Mouse (Mus musculus): ENCODE results near the gene 9030025P20Rik.
A peak's percentile ranks its signal among the peaks of the same experiment; 100 is the strongest.
"Not testable (repeated sequence)": the region's sequence is repeated elsewhere in the genome, so short reads cannot be mapped to it uniquely, and the experiment has no call there.

Gene 9030025P20Rik

DNA sequence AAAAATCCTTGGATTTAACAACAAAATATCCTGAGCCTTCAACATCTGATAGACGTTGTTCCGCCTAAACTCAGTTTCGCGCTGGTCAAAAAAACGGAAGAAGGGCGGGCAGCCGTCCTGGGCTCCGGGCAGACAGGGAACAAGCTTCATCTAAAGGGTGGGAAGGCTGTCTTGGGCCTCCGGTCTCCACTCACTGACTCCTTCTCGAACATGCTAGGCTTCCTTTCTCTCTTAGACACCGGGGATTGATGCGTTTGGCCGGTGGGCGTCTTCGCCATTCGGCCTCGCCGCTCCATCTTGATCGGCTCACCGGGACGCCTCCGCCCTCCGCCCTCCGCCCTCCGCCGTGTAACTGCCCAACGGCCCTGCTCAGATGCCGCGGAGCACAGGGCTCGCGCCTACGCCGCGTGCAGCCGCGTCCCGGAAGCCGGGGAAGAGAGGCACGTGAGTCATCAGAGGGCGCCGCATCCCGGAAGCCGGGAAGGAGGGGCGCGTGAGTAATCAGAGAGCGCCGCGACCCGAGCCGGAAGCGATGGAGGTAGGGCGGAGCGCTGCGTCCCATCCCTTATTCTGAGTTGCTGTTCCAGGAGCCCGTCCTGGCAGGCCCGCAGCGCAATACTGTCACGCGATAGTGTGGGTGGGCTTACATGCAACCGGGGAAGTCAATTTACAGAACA is at the start of gene 9030025P20Rik, which contains the start of gene Gm3417:
TSS of gene 9030025P20Rik (plus strand) at position 107 of the 677 bp plus-strand sequence.
TSS of gene Gm3417 (minus strand) at position 429 of the 677 bp plus-strand sequence.
- not testable (repeated sequence) for TF ChIP-seq GATA4 (IDR thresholded peaks at IDR 0.05; ENCODE audit: insufficient replicate concordance, low read length)

DNA sequence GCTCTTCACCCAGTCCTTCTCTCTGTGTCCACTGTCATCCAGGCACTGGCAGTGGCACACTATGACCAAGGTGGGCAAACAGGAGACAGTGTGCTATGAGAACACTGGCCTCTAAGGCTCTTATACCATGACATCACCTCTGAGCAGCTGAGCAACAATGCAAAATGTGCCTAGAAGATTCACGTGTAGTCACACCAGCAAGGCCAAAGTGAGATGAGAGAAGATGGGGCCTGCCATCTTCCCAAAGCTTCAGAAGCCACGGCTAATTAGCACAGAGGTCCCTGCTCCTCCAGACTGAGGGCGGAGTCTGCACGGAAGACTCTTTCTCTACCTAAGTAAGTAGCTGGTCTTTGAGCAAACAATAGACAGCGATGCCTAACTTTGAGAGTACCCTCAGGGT is 49.6 kb upstream of the 9030025P20Rik start:
- no peak for TF ChIP-seq GATA4 (IDR thresholded peaks at IDR 0.05; ENCODE audit: insufficient replicate concordance, low read length)

DNA sequence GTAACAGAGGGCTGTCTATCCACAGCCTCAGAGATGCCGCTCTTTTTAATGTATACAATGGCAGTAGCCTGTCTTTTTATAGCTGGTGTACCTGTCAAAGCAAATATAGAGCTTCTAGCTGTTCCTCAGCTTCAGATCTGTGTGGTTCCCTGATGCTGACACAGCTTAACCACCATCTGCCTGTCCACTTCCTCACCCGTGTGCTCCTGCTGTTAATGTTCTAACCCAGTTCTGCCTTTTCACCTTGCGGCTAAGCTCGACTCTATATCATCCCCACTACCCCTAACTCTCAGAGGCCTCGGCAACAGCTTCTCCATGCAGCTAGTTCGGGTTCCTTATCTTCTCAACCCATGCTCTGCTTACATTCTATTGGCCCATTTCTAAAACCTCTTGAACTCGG is 47.6 kb upstream of the 9030025P20Rik start:
- no peak for TF ChIP-seq GATA4 (IDR thresholded peaks at IDR 0.05; ENCODE audit: insufficient replicate concordance, low read length)

DNA sequence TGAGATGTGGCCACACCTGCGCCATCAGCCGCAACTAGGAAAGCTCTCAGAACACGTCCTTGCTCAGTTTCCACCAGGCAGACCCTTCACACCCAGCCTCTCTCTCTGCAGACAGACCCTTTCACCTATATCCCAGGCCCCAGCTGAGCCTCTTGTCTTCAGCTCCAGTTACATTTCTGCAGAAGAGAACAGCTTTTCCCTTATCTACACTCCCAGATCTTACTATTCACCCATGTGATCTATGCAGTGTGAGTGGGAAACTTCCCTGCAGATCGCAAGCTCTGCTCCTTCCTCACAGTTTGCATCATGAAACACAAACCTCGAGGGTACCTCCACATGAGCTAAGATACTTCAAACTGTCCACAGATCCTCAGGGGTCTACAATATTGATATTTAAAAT is 46.8 kb upstream of the 9030025P20Rik start:
- TF ChIP-seq GATA4 (IDR thresholded peaks at IDR 0.05; ENCODE audit: insufficient replicate concordance, low read length) = no peak

DNA sequence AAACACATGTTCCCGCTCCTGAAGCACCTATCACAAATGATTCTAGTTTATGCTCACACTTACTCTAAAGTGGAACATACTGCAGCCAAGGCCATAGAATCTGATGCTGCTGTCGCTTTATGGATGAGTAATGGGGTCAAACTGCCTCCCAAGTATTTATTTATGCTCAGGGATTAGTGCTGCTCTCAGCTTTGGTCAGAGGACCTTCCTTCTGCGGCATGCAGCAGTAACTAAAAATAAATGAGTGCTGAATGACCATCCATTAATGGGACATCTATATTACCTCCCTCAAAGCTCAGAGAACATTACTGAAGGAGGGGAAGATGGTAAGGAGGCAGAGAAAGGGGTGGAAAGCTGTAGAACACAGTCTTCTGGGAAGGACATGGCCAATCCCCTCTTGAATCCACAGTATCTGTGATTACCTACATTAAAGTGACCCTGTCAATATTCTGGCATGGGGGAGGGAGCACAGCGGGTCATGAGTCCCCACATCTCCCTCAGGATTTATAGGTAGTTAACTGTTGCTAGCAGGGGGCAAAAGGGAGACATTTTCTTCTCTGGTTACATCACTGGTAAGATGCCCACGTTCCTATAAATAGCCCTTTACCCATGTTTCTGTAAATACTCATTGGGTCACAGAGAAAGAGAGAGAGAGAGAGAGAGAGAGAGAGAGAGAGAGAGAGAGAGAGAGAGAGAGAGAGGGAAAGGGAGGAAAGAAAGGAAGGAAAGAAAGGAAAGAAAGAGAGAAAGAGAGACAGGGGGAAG is 42.2 kb upstream of the 9030025P20Rik start:
- TF ChIP-seq GATA4 (IDR thresholded peaks at IDR 0.05; ENCODE audit: insufficient replicate concordance, low read length) = no peak

DNA sequence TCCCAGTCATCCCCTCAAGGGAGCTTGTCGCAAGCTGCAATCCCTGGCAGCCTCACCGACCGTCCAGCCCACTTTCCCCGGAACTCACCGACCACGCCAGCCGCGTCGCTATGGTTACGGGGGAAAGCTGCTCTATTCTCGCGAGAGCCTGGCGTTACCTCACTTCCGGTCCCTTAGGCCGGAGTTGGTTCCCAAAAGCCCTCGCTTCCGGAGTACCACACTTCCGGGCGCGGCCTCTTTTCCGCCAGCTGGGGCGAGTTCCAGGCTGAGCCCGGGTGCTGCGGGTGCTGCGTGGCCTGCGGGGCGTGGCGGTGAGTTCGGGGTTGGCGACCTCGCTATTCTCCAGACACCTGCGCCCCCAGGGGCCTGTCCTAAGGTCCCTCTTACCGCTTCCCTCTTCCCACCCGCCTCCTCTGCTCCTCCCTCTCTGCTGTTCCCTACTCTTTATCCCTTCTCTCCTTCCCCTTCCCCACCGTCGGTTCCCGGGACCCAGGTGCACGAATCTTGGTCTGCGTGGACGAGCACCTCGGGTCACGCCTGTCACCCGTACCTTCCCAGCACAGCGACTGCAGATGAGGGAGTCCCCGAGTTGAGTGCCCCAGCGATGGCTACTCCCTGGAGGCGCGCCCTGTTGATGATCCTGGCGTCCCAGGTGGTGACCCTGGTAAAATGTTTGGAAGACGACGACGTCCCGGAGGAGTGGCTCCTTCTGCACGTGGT is 35.1 kb upstream of the 9030025P20Rik start, which contains the start of the genes Wdr27 and 1600012H06Rik:
TSS of gene Wdr27 (minus strand) at position 150 of the 720 bp plus-strand sequence.
TSS of gene 1600012H06Rik (plus strand) at position 176 of the 720 bp plus-strand sequence.
- TF ChIP-seq GATA4 (IDR thresholded peaks at IDR 0.05; ENCODE audit: insufficient replicate concordance, low read length) = peak; percentile 16; the same call in 1 of the 2 replicates

DNA sequence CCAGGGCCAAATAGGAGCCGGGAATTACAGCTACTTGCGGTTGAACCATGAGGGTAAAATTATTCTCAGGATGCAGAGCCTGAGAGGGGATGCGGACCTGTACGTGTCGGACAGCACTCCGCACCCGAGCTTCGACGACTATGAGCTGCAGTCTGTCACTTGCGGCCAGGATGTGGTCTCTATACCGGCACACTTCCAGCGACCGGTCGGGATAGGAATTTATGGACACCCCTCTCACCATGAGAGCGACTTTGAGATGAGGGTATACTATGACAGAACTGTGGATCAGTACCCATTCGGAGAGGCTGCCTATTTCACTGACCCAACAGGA is 34.6 kb upstream of the 9030025P20Rik start:
- no peak for TF ChIP-seq GATA4 (IDR thresholded peaks at IDR 0.05; ENCODE audit: insufficient replicate concordance, low read length)

DNA sequence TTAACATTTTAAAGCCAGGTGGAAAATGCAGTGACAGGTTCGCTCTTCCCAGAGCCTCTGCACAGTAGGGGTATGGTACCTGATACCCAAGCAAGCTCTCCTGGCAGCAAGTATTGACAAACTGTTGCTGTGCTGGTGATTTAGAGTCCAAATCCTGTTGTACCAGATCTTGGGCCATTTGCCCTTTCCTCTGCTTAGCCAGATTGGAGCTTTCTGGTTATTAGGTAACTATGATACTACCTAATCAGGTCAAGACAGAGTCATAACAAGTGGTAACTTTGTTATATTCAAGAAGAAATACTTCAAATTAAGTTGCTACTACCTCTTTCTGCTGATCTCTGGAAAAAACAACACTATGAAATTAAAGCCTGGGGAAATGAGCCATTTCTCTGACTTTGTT is 33.7 kb upstream of the 9030025P20Rik start:
- no peak for TF ChIP-seq GATA4 (IDR thresholded peaks at IDR 0.05; ENCODE audit: insufficient replicate concordance, low read length)

DNA sequence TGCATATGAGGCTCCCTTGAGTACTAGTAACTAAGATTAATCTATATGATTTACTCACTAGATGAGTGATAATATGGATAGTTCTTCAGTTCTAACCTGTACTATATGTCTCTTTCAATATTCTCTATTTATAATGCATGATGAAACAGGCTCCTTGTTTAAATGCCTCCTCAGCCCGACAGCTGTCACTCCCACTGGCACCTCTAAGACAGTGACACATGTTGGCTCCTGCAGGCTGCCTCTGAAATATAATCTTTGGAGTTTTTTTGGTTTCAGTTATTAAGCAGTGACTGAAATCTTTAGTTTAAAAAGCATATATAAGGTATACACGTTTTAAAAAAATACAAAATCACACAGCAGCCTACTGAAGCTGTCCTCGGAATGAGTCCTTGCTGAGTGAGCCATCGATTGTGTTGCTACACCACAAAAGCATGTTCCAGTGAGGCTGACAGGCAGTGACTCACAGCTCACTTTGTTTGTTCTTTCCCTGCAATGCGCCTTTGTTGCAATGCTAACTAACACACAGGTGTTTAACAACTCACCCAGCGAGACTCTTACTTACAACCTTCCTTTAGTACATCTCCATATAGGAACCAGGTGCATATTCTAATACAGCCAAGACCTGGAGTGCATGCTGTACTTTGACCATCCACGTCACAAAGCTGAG is 29.0 kb upstream of the 9030025P20Rik start:
- no peak for TF ChIP-seq GATA4 (IDR thresholded peaks at IDR 0.05; ENCODE audit: insufficient replicate concordance, low read length)

DNA sequence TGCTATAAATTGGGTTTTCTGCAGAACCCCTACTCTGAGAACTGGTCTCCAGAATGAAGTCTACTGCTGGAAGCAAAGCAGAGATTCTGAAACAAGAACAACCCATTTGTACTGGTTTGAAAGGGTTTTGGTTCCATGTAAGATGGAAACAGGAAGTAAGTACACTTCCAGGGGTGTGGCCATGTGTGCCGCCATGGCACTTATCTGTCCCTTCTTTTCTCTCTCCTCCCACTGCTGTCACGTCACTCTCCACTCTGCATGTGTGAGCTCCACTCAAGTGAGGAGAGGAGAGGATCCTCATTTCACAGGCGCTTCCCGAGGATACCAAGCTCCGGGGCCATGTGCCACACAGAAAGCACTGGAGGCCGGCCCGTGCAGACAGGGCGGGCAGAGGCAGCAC is 24.8 kb upstream of the 9030025P20Rik start:
- TF ChIP-seq GATA4 (IDR thresholded peaks at IDR 0.05; ENCODE audit: insufficient replicate concordance, low read length) = no peak

DNA sequence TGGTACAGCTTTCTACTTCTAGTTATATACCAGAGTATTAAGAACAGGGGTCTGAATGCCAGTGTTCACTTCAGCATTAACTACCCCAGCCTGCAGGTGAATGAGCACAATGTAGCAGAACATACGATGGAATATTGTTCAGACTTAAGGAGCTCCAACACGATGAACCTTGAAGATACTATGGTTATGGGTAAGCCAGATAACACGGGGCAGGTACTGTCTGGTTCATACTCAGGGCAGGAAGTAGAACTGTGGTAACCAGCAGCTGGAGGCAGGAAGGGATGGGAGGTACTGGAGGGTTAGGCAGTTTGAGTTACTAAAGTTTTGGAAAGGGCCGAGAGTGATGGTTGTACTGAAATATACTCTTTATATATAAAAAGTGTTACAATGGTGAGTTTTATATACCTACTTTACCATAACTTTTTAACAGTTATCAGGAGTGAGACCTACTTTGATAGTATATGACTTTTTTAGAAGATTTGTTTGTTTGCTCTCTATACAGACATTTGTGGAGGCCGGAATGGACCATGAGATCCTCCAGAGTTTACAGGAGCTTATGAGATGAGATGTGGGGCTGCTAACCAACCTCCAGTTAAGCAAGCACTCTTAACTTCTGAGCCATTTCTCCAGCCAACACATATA is 19.5 kb upstream of the 9030025P20Rik start:
- TF ChIP-seq GATA4 (IDR thresholded peaks at IDR 0.05; ENCODE audit: insufficient replicate concordance, low read length) = no peak

DNA sequence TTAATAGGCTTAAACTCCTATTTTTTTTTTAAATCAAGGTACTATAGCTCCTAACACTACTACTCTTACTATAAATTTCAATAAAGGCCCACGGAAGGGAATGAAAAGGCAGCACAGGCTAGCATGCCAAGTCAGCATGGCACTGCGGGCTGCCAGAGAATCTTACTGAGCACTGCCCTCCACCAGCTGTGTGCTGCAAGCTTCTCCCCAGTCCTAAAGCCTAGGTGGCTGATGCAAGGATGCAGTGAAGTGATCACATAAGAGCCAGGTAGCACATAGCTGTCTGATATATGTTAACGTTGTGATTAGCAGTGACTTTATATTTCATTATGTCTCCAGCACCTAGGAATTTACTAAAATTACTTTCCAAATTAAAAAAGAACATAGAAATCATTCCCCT is 18.3 kb upstream of the 9030025P20Rik start:
- no peak for TF ChIP-seq GATA4 (IDR thresholded peaks at IDR 0.05; ENCODE audit: insufficient replicate concordance, low read length)

DNA sequence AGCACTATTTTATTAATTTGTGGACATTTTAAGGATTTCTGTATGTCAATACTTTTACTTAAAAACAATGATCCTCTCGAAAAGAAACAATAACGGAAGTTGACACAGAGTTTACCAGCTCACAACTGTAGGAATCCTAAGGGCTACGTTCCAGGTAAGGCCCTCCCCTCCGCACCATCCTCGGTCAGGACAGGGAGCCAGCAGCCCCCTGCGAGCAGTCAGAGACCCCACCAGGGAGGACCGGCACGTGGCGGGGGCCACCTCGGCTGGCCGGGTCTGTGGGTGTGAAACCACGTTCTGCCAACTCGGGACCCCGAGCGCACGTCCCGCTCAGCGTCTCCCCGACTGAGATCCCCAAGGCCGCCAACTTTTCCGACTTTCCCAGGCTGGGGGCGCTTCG is 17.7 kb upstream of the 9030025P20Rik start:
- TF ChIP-seq GATA4 (IDR thresholded peaks at IDR 0.05; ENCODE audit: insufficient replicate concordance, low read length) = no peak

DNA sequence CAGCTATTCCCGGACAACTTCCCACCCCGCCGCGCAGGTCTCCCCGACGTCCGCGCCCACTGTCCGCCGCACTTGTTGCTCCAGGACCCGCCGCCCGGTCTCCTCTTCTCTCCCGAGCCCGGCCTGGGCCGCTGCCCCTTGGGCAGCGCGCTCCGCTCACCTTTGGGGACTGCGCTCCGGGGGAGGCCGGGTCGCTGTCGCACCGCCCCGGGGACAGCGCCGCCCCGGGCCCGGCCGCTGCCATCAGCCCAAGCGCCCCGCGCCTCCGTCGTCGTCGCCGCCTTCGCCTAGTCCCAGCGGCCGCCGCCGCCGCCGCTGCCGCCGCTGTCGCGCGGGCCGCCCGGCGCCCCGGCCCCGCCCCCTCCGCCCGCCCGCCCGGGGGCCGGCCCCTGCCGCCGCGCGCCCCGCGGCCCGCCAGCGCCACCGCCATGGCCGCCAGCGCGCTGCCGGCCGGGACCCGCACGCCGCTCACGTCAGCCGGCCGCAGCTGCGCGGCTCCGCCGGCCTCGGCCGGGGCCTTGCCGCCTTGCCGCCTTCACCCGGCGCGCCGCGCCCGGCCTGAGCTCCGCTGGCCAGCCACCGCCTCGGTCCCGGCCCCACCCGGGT is 17.2 kb upstream of the 9030025P20Rik start, which contains the start of gene Phf10:
TSS of gene Phf10 (minus strand) at position 323 of the 606 bp plus-strand sequence.
- not testable (repeated sequence) for TF ChIP-seq GATA4 (IDR thresholded peaks at IDR 0.05; ENCODE audit: insufficient replicate concordance, low read length)

All from liver, adult (tissue).